Mouse (Mus musculus) midbrain, embryonic 14.5 days (tissue): Measurements from ENCODE around the gene Fto. TPM values are rescaled to one million over a fixed set of nuclear protein-coding genes. Genes with fewer than 3 reads are reported as not detected.

Experiments used
- ATAC-seq: fragments of 200-750 bp; cut with Nextera tagmentation; 2 replicates; pipeline ENCODE4 v1.8.0; 2017; ENCODE audit warnings: moderate number of reproducible peaks, moderate library complexity; ENCODE audit not compliant: low FRiP score, low TSS enrichment
- DNase-seq: peaks from one replicate; pipeline ENCODE4 v3.0.0-alpha.2; 2015
- H3K27ac ChIP-seq: fragments of 300-500 bp; sonication (generic); replicated peaks from 2 replicates; pipeline ENCODE4 v1.5.1; 2014; ENCODE audit warnings: mild to moderate bottlenecking, low read depth, low read length, moderate library complexity
- H3K27me3 ChIP-seq: fragments of 300-500 bp; sonication (generic); 2 replicates; pipeline ENCODE4 v1.6.1; 2014; ENCODE audit warnings: low read length, control low read depth, mixed read lengths; ENCODE audit not compliant: control insufficient read depth, insufficient read depth
- H3K36me3 ChIP-seq: fragments of 300-500 bp; sonication (generic); 2 replicates; pipeline ENCODE4 v1.6.1; 2014; ENCODE audit warnings: low read length, control low read depth; ENCODE audit not compliant: control insufficient read depth, insufficient read depth
- H3K4me1 ChIP-seq: fragments of 300-500 bp; sonication (generic); 2 replicates; pipeline ENCODE4 v1.6.1; 2014; ENCODE audit warnings: mild to moderate bottlenecking, antibody characterized with exemption, low read length, control low read depth; ENCODE audit not compliant: control insufficient read depth, insufficient read depth
- H3K4me2 ChIP-seq: fragments of 300-500 bp; sonication (generic); 2 replicates; pipeline ENCODE4 v1.6.1; 2014; ENCODE audit warnings: mild to moderate bottlenecking, low read length, moderate library complexity
- H3K4me3 ChIP-seq: fragments of 300-500 bp; sonication (generic); replicated peaks from 2 replicates; pipeline ENCODE4 v1.5.1; 2014; ENCODE audit warnings: low read depth, low read length
- H3K9ac ChIP-seq: fragments of 300-500 bp; sonication (generic); replicated peaks from 2 replicates; pipeline ENCODE4 v1.6.1; 2014; ENCODE audit warnings: mild to moderate bottlenecking, low read length, moderate library complexity
- H3K9me3 ChIP-seq: fragments of 300-500 bp; sonication (generic); 2 replicates; pipeline ENCODE4 v1.6.1; 2016; ENCODE audit warnings: low read length, control low read depth, mixed read lengths; ENCODE audit not compliant: control insufficient read depth
- WGBS: fragments of 180-500 bp; shearing (Covaris S2); extraction: QIAGEN DNeasy Blood & Tissue Kit; methylation state at CpG from one replicate; pipeline ENCODE4 v1.1.7; 2014; 5-methylcytosine and 5-hydroxymethylcytosine counted together
- polyA plus RNA-seq: library from polyadenylated mRNA; unstranded; fragments of >200 nt; fragmentation: Nextera tagmentation; extraction: Ambion mirVana; gene quantifications from 2 replicates; pipeline ENCODE4 v1.2.1, GENCODE M21; 2014

Fto gene
- polyA plus RNA-seq, 1 experiment from 2014 or later = 161 TPM

- no peaks in the 10 kb centered on the region for H3K9me3 ChIP-seq
- no peak for ATAC-seq
- WGBS = 29% methylated on average over 11 of the region's 11 CpGs
Observed at GRCm38 (mm10) chr8:91383811-91384210, 70.5 kb downstream of the Fto start.

GRCm38 (mm10) chr8:91384389-91384788 is 71.1 kb downstream of the Fto start:
- H3K9ac ChIP-seq = no peak overlapping the region
- no peaks in the 10 kb centered on the region for H3K36me3 ChIP-seq
- ATAC-seq (no peak), DNase-seq (no peak)
- peaks cover 20% of the 10 kb centered on the region for H3K4me1 ChIP-seq
- no peak overlapping the region for H3K4me2 ChIP-seq
- no peak overlapping the region for H3K4me3 ChIP-seq
- H3K27me3 ChIP-seq = no peaks in the 10 kb centered on the region
- no peak overlapping the region for H3K27ac ChIP-seq
- no peaks in the 10 kb centered on the region for H3K9me3 ChIP-seq
- 76% methylated on average over 3 of the region's 3 CpGs for WGBS

More at GRCm38 (mm10) chr8:91383811-91384210, 70.5 kb downstream of the Fto start:
- Histone ChIP-seq H3K4me3 (no peak overlapping the region), H3K27me3 (no peaks in the 10 kb centered on the region), H3K36me3 (no peaks in the 10 kb centered on the region), H3K4me2 (no peak overlapping the region), H3K4me1 (peaks cover 25% of the 10 kb centered on the region), H3K9ac (no peak overlapping the region), H3K27ac (no peak overlapping the region)
- DNase-seq = no peak

- Histone ChIP-seq H3K9me3 (no peaks in the 10 kb centered on the region), H3K4me2 (no peak overlapping the region), H3K9ac (no peak overlapping the region), H3K36me3 (no peaks in the 10 kb centered on the region), H3K4me3 (no peak overlapping the region), H3K4me1 (peaks cover 23% of the 10 kb centered on the region), H3K27me3 (no peaks in the 10 kb centered on the region), H3K27ac (no peak overlapping the region)
- ATAC-seq (no peak), DNase-seq (no peak)
- 97% methylated on average over 7 of the region's 7 CpGs for WGBS
Observed at GRCm38 (mm10) chr8:91385808-91386207, 72.5 kb downstream of the Fto start.

DNA sequence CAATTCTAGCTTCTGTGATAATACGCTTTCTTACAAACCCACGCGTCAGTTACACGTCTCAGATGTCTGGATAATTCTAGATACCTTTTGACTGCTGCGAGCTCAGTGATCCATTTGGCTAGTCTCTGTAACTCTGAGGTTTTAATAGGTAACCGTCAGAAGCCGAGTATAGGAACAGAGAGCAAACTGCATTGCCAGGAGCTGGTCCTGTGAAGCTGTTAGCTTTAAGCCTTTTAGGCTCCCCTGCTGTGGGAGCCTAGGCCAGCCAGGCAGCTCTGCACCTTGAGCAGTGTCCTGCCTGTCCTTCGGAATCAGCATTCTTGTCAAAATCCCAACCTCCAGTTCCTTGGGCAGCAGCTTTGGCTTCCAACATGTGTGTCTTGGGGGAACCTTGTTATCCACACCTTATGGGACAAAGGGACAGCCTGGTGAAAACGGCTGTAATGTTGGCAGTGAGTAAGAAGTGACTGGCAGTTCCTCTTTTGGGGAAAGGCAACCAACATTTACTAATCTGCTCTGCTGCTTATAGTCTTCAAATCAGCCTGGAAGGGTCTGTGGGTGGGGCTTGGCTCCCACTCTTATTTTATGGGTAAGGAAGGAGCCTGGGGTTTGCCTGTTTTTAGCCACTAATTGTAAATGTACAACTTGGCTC is 77.2 kb downstream of the Fto start:
- Histone ChIP-seq H3K9me3 (no peaks in the 10 kb centered on the region), H3K4me2 (no peak overlapping the region), H3K9ac (no peak overlapping the region), H3K4me3 (no peak overlapping the region), H3K27ac (no peak overlapping the region), H3K27me3 (no peaks in the 10 kb centered on the region), H3K4me1 (0 out of 2 replicates have a peak, but pooled peaks cover 10% of the 10 kb centered on the region), H3K36me3 (no peaks in the 10 kb centered on the region)
- ATAC-seq = no peak
- DNase-seq = no peak
- WGBS = 45% methylated on average over 9 of the region's 9 CpGs

DNA sequence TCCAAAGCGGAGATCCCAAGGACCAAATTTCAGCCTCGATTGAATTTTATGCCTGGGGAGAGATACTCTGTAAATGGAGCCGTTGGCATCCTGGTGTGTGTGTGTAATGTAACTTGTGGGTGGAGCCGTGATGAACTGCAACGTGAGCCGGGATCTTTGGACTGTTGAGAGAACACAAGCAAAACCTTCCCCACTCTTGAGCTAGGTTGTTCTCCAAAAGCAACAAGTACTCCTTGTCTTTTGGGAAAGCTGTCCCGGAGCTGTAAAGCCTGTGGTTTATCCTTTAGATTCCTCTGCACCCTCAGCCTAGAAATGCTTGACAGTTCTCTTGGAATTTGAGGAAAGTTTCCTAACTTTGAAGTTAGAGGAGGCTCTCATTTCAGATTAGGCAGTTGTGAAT is 78.9 kb downstream of the Fto start:
- H3K9ac ChIP-seq = no peak overlapping the region
- ATAC-seq = no peak
- DNase-seq = no peak
- 0 out of 2 replicates have a peak, but pooled peaks cover 10% of the 10 kb centered on the region for H3K4me1 ChIP-seq
- H3K9me3 ChIP-seq = no peaks in the 10 kb centered on the region
- H3K4me3 ChIP-seq = no peak overlapping the region
- no peak overlapping the region for H3K27ac ChIP-seq
- no peaks in the 10 kb centered on the region for H3K27me3 ChIP-seq
- no peak overlapping the region for H3K4me2 ChIP-seq
- 88% methylated on average over 7 of the region's 7 CpGs for WGBS
- H3K36me3 ChIP-seq = no peaks in the 10 kb centered on the region

DNA sequence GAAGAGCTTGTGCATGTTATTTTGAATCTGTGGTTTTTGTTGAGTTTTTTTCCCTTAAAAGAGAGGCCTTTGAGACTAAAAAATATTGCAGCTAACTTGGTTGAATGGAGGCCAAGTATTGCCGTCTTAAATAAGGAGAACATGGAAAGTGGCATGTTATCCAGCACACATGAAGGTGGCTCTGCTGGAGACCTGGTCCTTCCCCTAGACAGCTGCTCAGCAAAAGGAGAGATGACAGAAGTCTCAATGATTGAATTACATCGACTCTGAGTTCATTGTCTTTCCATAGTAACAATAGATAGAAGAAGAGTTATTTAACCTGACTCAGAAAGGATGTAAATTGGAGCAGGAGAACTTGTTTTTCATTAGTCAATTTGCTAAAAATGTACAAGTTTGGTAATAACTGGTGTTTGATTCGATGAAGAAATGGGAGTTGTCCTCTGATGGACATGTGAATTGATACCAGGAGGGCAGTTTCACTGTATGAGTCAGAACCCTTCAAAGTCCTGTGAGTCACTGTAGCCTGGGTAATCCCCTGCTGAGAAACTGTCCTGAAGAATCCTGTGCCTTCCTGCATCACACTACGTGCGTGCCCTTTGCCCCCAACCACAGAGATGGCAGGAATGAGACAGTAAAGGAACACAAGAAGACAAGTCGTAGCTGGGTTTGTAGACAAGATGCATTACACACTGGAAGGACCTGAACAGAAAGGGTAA is 82.2 kb downstream of the Fto start:
- no peak for DNase-seq
- no peak for ATAC-seq
- Histone ChIP-seq H3K4me1 (0 out of 2 replicates have a peak, but pooled peaks cover under 1% of the 10 kb centered on the region), H3K27me3 (no peaks in the 10 kb centered on the region), H3K4me2 (no peak overlapping the region), H3K9me3 (no peaks in the 10 kb centered on the region), H3K36me3 (no peaks in the 10 kb centered on the region), H3K27ac (no peak overlapping the region), H3K4me3 (no peak overlapping the region), H3K9ac (no peak overlapping the region)
- 85% methylated on average over 6 of the region's 6 CpGs for WGBS

- Histone ChIP-seq H3K4me2 (no peak overlapping the region), H3K4me1 (no peaks in the 10 kb centered on the region), H3K9me3 (no peaks in the 10 kb centered on the region), H3K36me3 (0 out of 2 replicates have a peak, but pooled peaks cover 2% of the 10 kb centered on the region), H3K27me3 (no peaks in the 10 kb centered on the region), H3K4me3 (no peak overlapping the region), H3K27ac (no peak overlapping the region), H3K9ac (no peak overlapping the region)
- ATAC-seq = no peak
- 95% methylated on average over 5 of the region's 5 CpGs for WGBS
- DNase-seq = no peak
Observed at GRCm38 (mm10) chr8:91398053-91398452, 84.7 kb downstream of the Fto start.

DNA sequence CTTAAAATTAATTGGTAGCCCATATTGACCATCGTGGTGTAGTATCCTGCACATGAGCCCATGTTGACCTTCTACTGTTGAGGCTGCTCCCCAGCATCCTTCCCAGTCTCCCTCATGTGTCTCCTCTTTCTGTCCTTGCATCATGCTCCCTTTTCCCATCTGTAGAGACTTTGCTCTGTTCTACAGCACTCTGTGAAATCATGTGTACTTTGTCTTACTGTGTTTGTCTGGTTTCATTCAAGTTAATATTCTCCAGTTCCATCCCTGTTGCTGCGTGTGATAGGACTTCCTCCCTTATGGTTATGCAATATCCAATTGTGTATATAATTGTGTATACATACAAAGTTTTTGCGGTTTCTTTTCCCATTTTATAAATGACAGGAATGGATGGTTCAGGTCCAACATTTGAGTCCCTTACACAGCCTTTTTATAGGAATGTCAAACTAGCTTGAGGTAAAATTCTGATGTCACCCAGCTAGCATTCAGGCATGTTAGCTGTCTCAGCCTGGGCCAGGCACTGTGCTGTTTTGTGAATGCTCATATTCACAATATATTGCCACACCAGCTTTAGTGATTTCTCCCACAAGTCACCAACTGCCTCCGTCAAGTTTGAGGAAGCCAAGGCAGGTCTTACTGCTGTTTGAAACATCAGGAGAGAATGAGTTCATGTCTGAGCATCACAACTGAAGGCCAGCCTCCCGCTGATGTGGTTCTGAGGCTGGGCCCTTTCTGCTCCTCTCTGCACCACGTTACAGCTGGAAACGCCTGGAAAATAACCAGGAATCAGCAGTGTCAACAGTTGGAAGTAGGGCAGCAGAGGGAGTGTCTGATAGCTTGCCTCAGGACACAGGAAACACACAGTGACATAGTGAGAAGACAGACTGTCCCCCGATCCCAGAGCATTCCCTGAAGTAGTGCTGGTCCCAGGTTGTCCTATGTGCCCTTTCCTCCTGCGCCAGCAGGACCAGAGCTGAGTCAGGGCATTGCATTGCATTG is 90.0 kb downstream of the Fto start:
- H3K9me3 ChIP-seq = no peaks in the 10 kb centered on the region
- WGBS = 92% methylated on average over 9 of the region's 9 CpGs
- H3K4me3 ChIP-seq = no peak overlapping the region
- DNase-seq (no peak), ATAC-seq (no peak)
- H3K4me2 ChIP-seq = no peak overlapping the region
- H3K27me3 ChIP-seq = no peaks in the 10 kb centered on the region
- H3K9ac ChIP-seq = no peak overlapping the region
- 0 out of 2 replicates have a peak, but pooled peaks cover 9% of the 10 kb centered on the region for H3K36me3 ChIP-seq
- no peaks in the 10 kb centered on the region for H3K4me1 ChIP-seq
- no peak overlapping the region for H3K27ac ChIP-seq
